Mouse (Mus musculus): ENCODE measurements around the gene Rpl29. TPM values are rescaled to one million over a fixed set of nuclear protein-coding genes. Genes with fewer than 3 reads are reported as not detected.

Rpl29 gene
- polyA plus RNA-seq, 1 experiment from 2014 or later: 1,256 TPM

GRCm38 (mm10) chr9:106470991-106471750 is 41.9 kb downstream of the Rpl29 start:
- peaks cover under 1% of the 10 kb centered on the region; the same call in 1 of the 2 replicates for H3K27me3 ChIP-seq (replicated peaks; ENCODE audit: control insufficient read depth, insufficient read depth, low read length)
- H3K4me3 ChIP-seq (ENCODE audit: low read depth, low read length): no peak overlapping the region
- H3K9ac ChIP-seq (ENCODE audit: low read depth, low read length): no peak overlapping the region
- H3K4me1 ChIP-seq (replicated peaks; ENCODE audit: control insufficient read depth, insufficient read depth, low read length): peaks cover 20% of the 10 kb centered on the region
- no peak overlapping the region for H3K27ac ChIP-seq (ENCODE audit: low read depth, low read length)
- DNase-seq (ENCODE audit: low spot score) (no peak), ATAC-seq (replicated peaks; ENCODE audit: low FRiP score) (no peak)
- H3K4me2 ChIP-seq: peak overlapping the region; percentile 37
- H3K36me3 ChIP-seq (ENCODE audit: control insufficient read depth, insufficient read depth, low read length): no peaks in the 10 kb centered on the region
- no peaks in the 10 kb centered on the region for H3K9me3 ChIP-seq (ENCODE audit: control insufficient read depth, low read length)
- 66% methylated on average over 14 of the region's 14 CpGs for WGBS

- Histone ChIP-seq H3K4me2 (peak overlapping the region; percentile 37), H3K9ac (ENCODE audit: low read depth, low read length) (no peak overlapping the region), H3K36me3 (ENCODE audit: control insufficient read depth, insufficient read depth, low read length) (no peaks in the 10 kb centered on the region), H3K9me3 (ENCODE audit: control insufficient read depth, low read length) (no peaks in the 10 kb centered on the region), H3K27me3 (replicated peaks; ENCODE audit: control insufficient read depth, insufficient read depth, low read length) (no peaks in the 10 kb centered on the region), H3K4me1 (replicated peaks; ENCODE audit: control insufficient read depth, insufficient read depth, low read length) (peaks cover 23% of the 10 kb centered on the region), H3K4me3 (ENCODE audit: low read depth, low read length) (no peak overlapping the region), H3K27ac (ENCODE audit: low read depth, low read length) (no peak overlapping the region)
- ATAC-seq (replicated peaks; ENCODE audit: low FRiP score) (no peak), DNase-seq (ENCODE audit: low spot score) (no peak)
- 35% methylated on average over 5 of the region's 5 CpGs for WGBS
Measured at GRCm38 (mm10) chr9:106471892-106472291, 42.6 kb downstream of the Rpl29 start.

- Histone ChIP-seq H3K27me3 (replicated peaks; ENCODE audit: control insufficient read depth, insufficient read depth, low read length) (no peaks in the 10 kb centered on the region), H3K9me3 (ENCODE audit: control insufficient read depth, low read length) (no peaks in the 10 kb centered on the region), H3K4me3 (ENCODE audit: low read depth, low read length) (no peak overlapping the region), H3K27ac (ENCODE audit: low read depth, low read length) (no peak overlapping the region; the same call in 1 of the 2 replicates), H3K4me1 (replicated peaks; ENCODE audit: control insufficient read depth, insufficient read depth, low read length) (peaks cover 23% of the 10 kb centered on the region), H3K4me2 (no peak overlapping the region), H3K9ac (ENCODE audit: low read depth, low read length) (no peak overlapping the region), H3K36me3 (ENCODE audit: control insufficient read depth, insufficient read depth, low read length) (no peaks in the 10 kb centered on the region)
- WGBS: 65% methylated on average over 4 of the region's 4 CpGs
- DNase-seq (ENCODE audit: low spot score): no peak
- no peak for ATAC-seq (replicated peaks; ENCODE audit: low FRiP score)
Measured at GRCm38 (mm10) chr9:106472321-106472720, 43.1 kb downstream of the Rpl29 start.

- no peak overlapping the region for H3K4me2 ChIP-seq
- H3K36me3 ChIP-seq (ENCODE audit: control insufficient read depth, insufficient read depth, low read length): no peaks in the 10 kb centered on the region
- H3K4me1 ChIP-seq (replicated peaks; ENCODE audit: control insufficient read depth, insufficient read depth, low read length): peaks cover 27% of the 10 kb centered on the region
- ATAC-seq (replicated peaks; ENCODE audit: low FRiP score) (no peak), DNase-seq (ENCODE audit: low spot score) (no peak)
- H3K9ac ChIP-seq (ENCODE audit: low read depth, low read length): no peak overlapping the region
- H3K27me3 ChIP-seq (replicated peaks; ENCODE audit: control insufficient read depth, insufficient read depth, low read length): no peaks in the 10 kb centered on the region
- no peak overlapping the region for H3K4me3 ChIP-seq (ENCODE audit: low read depth, low read length)
- 86% methylated on average over 16 of the region's 16 CpGs for whole genome bisulfite sequencing
- no peaks in the 10 kb centered on the region for H3K9me3 ChIP-seq (ENCODE audit: control insufficient read depth, low read length)
- no peak overlapping the region for H3K27ac ChIP-seq (ENCODE audit: low read depth, low read length)
Measured at GRCm38 (mm10) chr9:106473081-106473752, 44.0 kb downstream of the Rpl29 start.

GRCm38 (mm10) chr9:106473753-106474105 is 44.5 kb downstream of the Rpl29 start:
- Histone ChIP-seq H3K9ac (ENCODE audit: low read depth, low read length) (no peak overlapping the region), H3K27me3 (replicated peaks; ENCODE audit: control insufficient read depth, insufficient read depth, low read length) (no peaks in the 10 kb centered on the region), H3K9me3 (ENCODE audit: control insufficient read depth, low read length) (no peaks in the 10 kb centered on the region), H3K4me1 (replicated peaks; ENCODE audit: control insufficient read depth, insufficient read depth, low read length) (peaks cover 29% of the 10 kb centered on the region), H3K27ac (ENCODE audit: low read depth, low read length) (no peak overlapping the region), H3K36me3 (ENCODE audit: control insufficient read depth, insufficient read depth, low read length) (no peaks in the 10 kb centered on the region), H3K4me3 (ENCODE audit: low read depth, low read length) (no peak overlapping the region), H3K4me2 (no peak overlapping the region)
- DNase-seq (ENCODE audit: low spot score): no peak
- no peak for ATAC-seq (replicated peaks; ENCODE audit: low FRiP score)
- 51% methylated on average over 5 of the region's 5 CpGs for WGBS

GRCm38 (mm10) chr9:106474456-106474855 is 45.2 kb downstream of the Rpl29 start:
- H3K9me3 ChIP-seq (ENCODE audit: control insufficient read depth, low read length): no peaks in the 10 kb centered on the region
- ATAC-seq (replicated peaks; ENCODE audit: low FRiP score): peak; percentile 6; the same call in 1 of the 2 replicates
- H3K36me3 ChIP-seq (ENCODE audit: control insufficient read depth, insufficient read depth, low read length): no peaks in the 10 kb centered on the region; the same call in 1 of the 2 replicates
- H3K9ac ChIP-seq (ENCODE audit: low read depth, low read length): no peak overlapping the region
- no peak overlapping the region for H3K27ac ChIP-seq (ENCODE audit: low read depth, low read length)
- H3K27me3 ChIP-seq (replicated peaks; ENCODE audit: control insufficient read depth, insufficient read depth, low read length): no peaks in the 10 kb centered on the region
- no peak overlapping the region for H3K4me3 ChIP-seq (ENCODE audit: low read depth, low read length)
- 9% methylated on average over 6 of the region's 6 CpGs for WGBS
- peak; percentile 70 for DNase-seq (ENCODE audit: low spot score)
- peak overlapping the region; percentile 29 for H3K4me2 ChIP-seq
- H3K4me1 ChIP-seq (replicated peaks; ENCODE audit: control insufficient read depth, insufficient read depth, low read length): peaks cover 29% of the 10 kb centered on the region

GRCm38 (mm10) chr9:106475046-106475445 is 45.8 kb downstream of the Rpl29 start:
- no peak overlapping the region for H3K4me2 ChIP-seq

GRCm38 (mm10) chr9:106475663-106476001 is 46.4 kb downstream of the Rpl29 start, which contains the start of gene Rrp9:
Rrp9 (plus strand) TSS chr9:106475963.
- Histone ChIP-seq H3K4me2 (peak within 1 kb of the TSS; percentile 50), H3K9me3 (ENCODE audit: control insufficient read depth, low read length) (no peaks in the 10 kb centered on the region), H3K4me3 (ENCODE audit: low read depth, low read length) (peak within 1 kb of the TSS; percentile 3; the same call in 1 of the 2 replicates), H3K9ac (ENCODE audit: low read depth, low read length) (0 out of 2 replicates have a peak within 1 kb of the TSS, but pooled peaks have one; percentile 27), H3K36me3 (ENCODE audit: control insufficient read depth, insufficient read depth, low read length) (peaks cover 8% of the 10 kb centered on the region), H3K4me1 (replicated peaks; ENCODE audit: control insufficient read depth, insufficient read depth, low read length) (peaks cover 27% of the 10 kb centered on the region), H3K27me3 (replicated peaks; ENCODE audit: control insufficient read depth, insufficient read depth, low read length) (no peaks in the 10 kb centered on the region), H3K27ac (ENCODE audit: low read depth, low read length) (0 out of 2 replicates have a peak within 1 kb of the TSS, but pooled peaks have one; percentile 1)
- ATAC-seq (replicated peaks; ENCODE audit: low FRiP score) (no peak), DNase-seq (ENCODE audit: low spot score) (no peak)
- 81% methylated on average over 10 of the region's 10 CpGs for WGBS

More at GRCm38 (mm10) chr9:106475046-106475445, 45.8 kb downstream of the Rpl29 start:
- Histone ChIP-seq H3K9ac (ENCODE audit: low read depth, low read length) (no peak overlapping the region), H3K27me3 (replicated peaks; ENCODE audit: control insufficient read depth, insufficient read depth, low read length) (no peaks in the 10 kb centered on the region), H3K36me3 (ENCODE audit: control insufficient read depth, insufficient read depth, low read length) (peaks cover 3% of the 10 kb centered on the region; the same call in 1 of the 2 replicates), H3K27ac (ENCODE audit: low read depth, low read length) (no peak overlapping the region), H3K9me3 (ENCODE audit: control insufficient read depth, low read length) (no peaks in the 10 kb centered on the region), H3K4me3 (ENCODE audit: low read depth, low read length) (no peak overlapping the region), H3K4me1 (replicated peaks; ENCODE audit: control insufficient read depth, insufficient read depth, low read length) (peaks cover 27% of the 10 kb centered on the region)
- ATAC-seq (replicated peaks; ENCODE audit: low FRiP score) (no peak), DNase-seq (ENCODE audit: low spot score) (no peak)
- WGBS: 65% methylated on average over 7 of the region's 7 CpGs

Measured in liver, embryonic 11.5 days (tissue).